Mouse (Mus musculus) erythroid progenitor cell, adult 5-6 weeks (primary cell): ENCODE measurements around the gene Amy2a3. TPM values are rescaled to one million over a fixed set of nuclear protein-coding genes. Genes with fewer than 3 reads are reported as not detected.
"Not testable (repeated sequence)": the region's sequence is repeated elsewhere in the genome, so short reads cannot be mapped to it uniquely, and the experiment has no call there.

ENCODE experiments used
- ATAC-seq: replicated peaks from 2 replicates; pipeline ENCODE4 v1.8.0; 2016; ENCODE audit warnings: moderate number of reproducible peaks, mild to moderate bottlenecking, moderate TSS enrichment, inconsistent platforms; ENCODE audit not compliant: poor library complexity, low FRiP score, severe bottlenecking
- total RNA-seq, 2 experiments: library from RNA; stranded (forward) in 1 of 2; stranded (reverse) in 1 of 2; fragments of 150-400 nt in 1 of 2; fragments of 186-747, 209-891 nt in 1 of 2; gene quantifications; 2 replicates each; pipeline versions ENCODE4 v1.2.3 to v1.2.4; 2015 to 2017; ENCODE audit warnings: low replicate concordance in 2 of 2

The Amy2a3 gene
- total RNA-seq (2015; ENCODE audit: low replicate concordance) (not detected in 2 replicates), total RNA-seq (2017; ENCODE audit: low replicate concordance) (not detected in 2 replicates)

GRCm38 (mm10) chr3:113323952-113324351 is at the start of gene Amy2a3:
Amy2a3 (minus strand) TSS chr3:113324052.
- not testable (repeated sequence) for ATAC-seq

GRCm38 (mm10) chr3:113356558-113356957 is 32.7 kb upstream of the Amy2a3 start, which contains the start of gene Amy2a2:
Amy2a2 (minus strand) TSS chr3:113356658.
- ATAC-seq, result not testable (repeated sequence)

GRCm38 (mm10) chr3:113345484-113345883 is 21.6 kb upstream of the Amy2a3 start:
- ATAC-seq, result not testable (repeated sequence)

- not testable (repeated sequence) for ATAC-seq
These were observed 10.9 kb downstream of the Amy2a3 start for GRCm38 (mm10) chr3:113312937-113313336.

- ATAC-seq, result not testable (repeated sequence)
These were observed 32.5 kb downstream of the Amy2a3 start, which contains the start of gene Amy2a4 for GRCm38 (mm10) chr3:113291349-113291748. Amy2a4 (minus strand) TSS chr3:113291449.

GRCm38 (mm10) chr3:113280285-113280684 is 43.6 kb downstream of the Amy2a3 start:
- ATAC-seq, result not testable (repeated sequence)

GRCm38 (mm10) chr3:113279586-113279985 is 44.3 kb downstream of the Amy2a3 start:
- ATAC-seq, result not testable (repeated sequence)

Other genes with a start within 250 kb of the Amy2a3 start
- not detected in 2 replicates for gene Amy2a5, start 65.2 kb downstream of the Amy2a3 start, total RNA-seq (2015; ENCODE audit: low replicate concordance)
- not detected in 2 replicates for gene Amy2a5, start 65.2 kb downstream of the Amy2a3 start, total RNA-seq (2017; ENCODE audit: low replicate concordance)
- gene Amy2a4, start 32.6 kb downstream of the Amy2a3 start, total RNA-seq (2015; ENCODE audit: low replicate concordance), result not detected in 2 replicates
- not detected in 2 replicates for gene Amy2a4, start 32.6 kb downstream of the Amy2a3 start, total RNA-seq (2017; ENCODE audit: low replicate concordance)
- not detected in 2 replicates for gene Amy2a2, start 32.6 kb upstream of the Amy2a3 start, total RNA-seq (2015; ENCODE audit: low replicate concordance)
- not detected in 2 replicates for gene Amy2a2, start 32.6 kb upstream of the Amy2a3 start, total RNA-seq (2017; ENCODE audit: low replicate concordance)
- gene Amy2a1, start 208.4 kb upstream of the Amy2a3 start, total RNA-seq (2015; ENCODE audit: low replicate concordance), result not detected in 2 replicates
- gene Amy2a1, start 208.4 kb upstream of the Amy2a3 start, total RNA-seq (2017; ENCODE audit: low replicate concordance), result not detected in 2 replicates